Mouse (Mus musculus) bone marrow, adult 2 months (tissue): ENCODE measurements at regions not wholly inside any gene's neighbourhood (a gene's known extent, or its start where the extent isn't known, plus 50 kb on each side); places are given as distances from the start of the nearest gene placed in this dataset.

ENCODE experiments used
- CTCF ChIP-seq: fragments of 200-500 bp; IDR thresholded peaks from 2 replicates; pipeline ENCODE4 v1.5.1; 2011; ENCODE audit warnings: low read length, control low read depth; ENCODE audit not compliant: control insufficient read depth, insufficient read depth
- POLR2A ChIP-seq: fragments of 200-500 bp; IDR thresholded peaks from 2 replicates; pipeline ENCODE4 v1.6.1; 2011; ENCODE audit warnings: low read depth, mild to moderate bottlenecking, control low read depth, low read length, borderline replicate concordance; ENCODE audit not compliant: control insufficient read depth

- TF ChIP-seq CTCF (no peak), POLR2A (no peak)
Observed at GRCm38 (mm10) chr2:128297821-128298220, 172.0 kb downstream of the Bcl2l11 start.
